Mouse (Mus musculus) embryonic fibroblast, embryonic 13.5 days (primary cell): ENCODE results near the gene Ddx56.

Experiments used
- CTCF ChIP-seq: IDR thresholded peaks from 2 replicates; pipeline ENCODE4 v1.5.1; 2011; ENCODE audit warnings: mild to moderate bottlenecking, control low read depth, low read length, moderate library complexity, borderline replicate concordance; ENCODE audit not compliant: insufficient read depth
- POLR2A ChIP-seq: IDR thresholded peaks from 2 replicates; pipeline ENCODE4 v1.6.1; 2011; ENCODE audit warnings: low read depth, mild to moderate bottlenecking, control low read depth, low read length, moderate library complexity

DNA sequence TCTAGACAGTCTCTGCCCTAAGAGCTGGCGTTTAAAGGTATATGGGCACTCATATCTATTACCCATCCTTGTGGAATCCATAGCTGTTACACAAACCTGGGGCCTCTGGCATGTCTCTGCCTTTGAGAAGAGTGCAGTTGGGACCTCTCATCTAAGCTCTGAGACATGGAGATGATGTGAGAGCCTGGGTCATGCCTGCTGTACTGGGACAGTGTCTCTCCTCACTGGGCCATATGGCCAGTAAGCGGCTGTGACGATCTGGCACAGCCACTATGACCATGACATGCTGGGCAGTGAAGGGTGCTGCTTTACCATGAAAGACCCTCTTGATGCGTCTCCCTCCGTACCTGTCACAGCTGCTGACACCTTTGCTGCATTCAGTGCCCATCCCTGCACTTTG, 15.3 kb downstream of the Ddx56 start:
- no peak for TF ChIP-seq CTCF
- no peak for TF ChIP-seq POLR2A
